Mouse (Mus musculus) myocyte (in vitro differentiated cells): ENCODE measurements around the gene Actr1b.
"Not testable (repeated sequence)": the region's sequence is repeated elsewhere in the genome, so short reads cannot be mapped to it uniquely, and the experiment has no call there.

Source experiments
- E2F4 ChIP-seq: IDR thresholded peaks from one replicate; pipeline ENCODE4 v1.6.1; 2011; ENCODE audit warnings: mild to moderate bottlenecking, control low read depth, moderate library complexity; ENCODE audit not compliant: insufficient read depth
- MAX ChIP-seq: IDR thresholded peaks from one replicate; pipeline ENCODE4 v1.6.1; 2011; ENCODE audit warnings: low read depth, mild to moderate bottlenecking, control low read depth
- MYOG ChIP-seq, 3 experiments: IDR thresholded peaks; one replicate each; pipeline ENCODE4 v1.6.1; 2011; ENCODE audit warnings: control low read depth in 2 of 3, low read depth in 2 of 3, mild to moderate bottlenecking in 2 of 3; ENCODE audit not compliant: insufficient read length in 2 of 3, control insufficient read depth in 1 of 3, insufficient read depth in 1 of 3
- POLR2A ChIP-seq: IDR thresholded peaks from one replicate; pipeline ENCODE4 v1.6.1; 2011; ENCODE audit warnings: low read depth, mild to moderate bottlenecking, control low read depth, moderate library complexity; ENCODE audit not compliant: insufficient read length
- REST ChIP-seq: IDR thresholded peaks from one replicate; pipeline ENCODE4 v1.6.1; 2011; ENCODE audit warnings: mild to moderate bottlenecking, control low read depth, moderate library complexity; ENCODE audit not compliant: insufficient read depth, insufficient read length
- SRF ChIP-seq: IDR thresholded peaks from one replicate; pipeline ENCODE4 v1.6.1; 2011; ENCODE audit warnings: low read depth; ENCODE audit not compliant: control insufficient read depth, insufficient read length
- USF1 ChIP-seq: IDR thresholded peaks from one replicate; pipeline ENCODE4 v1.6.1; 2011; ENCODE audit warnings: low read depth, mild to moderate bottlenecking, control low read depth, moderate library complexity

DNA sequence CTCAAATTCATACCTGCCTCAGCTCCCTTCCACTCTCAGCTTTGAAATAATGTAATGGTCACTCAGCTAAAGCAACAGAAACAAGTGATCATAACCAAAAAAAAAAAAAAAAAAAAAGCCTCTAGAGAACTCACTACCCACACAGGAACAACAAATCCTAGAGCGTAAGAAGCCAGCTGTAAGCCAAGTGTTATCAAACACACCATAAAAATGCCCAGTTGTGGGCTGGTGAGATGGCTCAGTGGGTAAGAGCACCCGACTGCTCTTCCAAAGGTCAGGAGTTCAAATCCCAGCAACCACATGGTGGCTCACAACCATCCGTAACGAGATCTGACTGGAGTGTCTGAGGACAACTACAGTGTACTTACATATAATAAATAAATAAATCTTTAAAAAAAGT lies 46.2 kb downstream of the Actr1b start:
- TF ChIP-seq MYOG (IDR thresholded peaks at IDR 0.05; ENCODE audit: control insufficient read depth in 1 of 3, insufficient read depth in 1 of 3, insufficient read length in 2 of 3, low read depth in 2 of 3); POLR2A; E2F4; REST; SRF; USF1; MAX: not testable (repeated sequence)
